8 mouse cellular contexts compared by ENCODE assay signal in genomic region chr7:127511808-127512230, GRCm38 (mm10). TPM values are rescaled to one million over a fixed set of nuclear protein-coding genes. Genes with fewer than 3 reads are reported as not detected.
A peak's percentile ranks its signal among the peaks of the same experiment; 100 is the strongest.
DNase-seq lines count a peak whose midpoint lies in the region; ATAC-seq lines count a peak whose summit lies in the region.

TSS of gene Srcap (plus strand) at chr7:127511983.

- H3K4me3 ChIP-seq in hindbrain, embryonic 12.5 days, result peak within 1 kb of the TSS; percentile 79

- H3K36me3 ChIP-seq in hindbrain, embryonic 12.5 days, result peaks cover 20% of the 10 kb centered on the region

- no peaks in the 10 kb centered on the region for H3K9me3 ChIP-seq in hindbrain, embryonic 12.5 days (replicated peaks)

- DNase-seq in NIH3T3 (ENCODE audit: low read depth), result peak; percentile 96
- peak; percentile 98 for DNase-seq in cerebellum, adult 9-11 months
- peak; percentile 95 for DNase-seq in frontal cortex, postnatal 10 days (ENCODE audit: low spot score in 2 of 2)
- peak; percentile 87 to 90 for DNase-seq in layer of hippocampus, postnatal 25 days (ENCODE audit: extremely low spot score in 1 of 2, low spot score in 1 of 2)
- DNase-seq in lung, postnatal 25 days (ENCODE audit: low spot score), result peak; percentile 98
- peak; percentile 90 for DNase-seq in retina, postnatal 7 days (ENCODE audit: low read depth, low spot score)
- DNase-seq in urinary bladder, adult 2 months (ENCODE audit: low spot score), result peak; percentile 87

- H3K9ac ChIP-seq in hindbrain, embryonic 12.5 days, result peak within 1 kb of the TSS; percentile 88

- ATAC-seq in hindbrain, embryonic 12.5 days (ENCODE audit: low FRiP score), result peak; percentile 98

- peaks cover 13% of the 10 kb centered on the region for H3K4me1 ChIP-seq in hindbrain, embryonic 12.5 days

- peak within 1 kb of the TSS; percentile 99 for H3K27ac ChIP-seq in hindbrain, embryonic 12.5 days

- no peaks in the 10 kb centered on the region for H3K27me3 ChIP-seq in hindbrain, embryonic 12.5 days

- H3K4me2 ChIP-seq in hindbrain, embryonic 12.5 days (replicated peaks), result peak within 1 kb of the TSS; percentile 64

- under 1% methylated on average over 37 of the region's 37 CpGs for WGBS in hindbrain, embryonic 12.5 days

RNA-seq across cellular contexts. Expression of gene Srcap, which starts in this region (rescaled TPM):
- 90.8 and 96.2 TPM in 2 replicates for polyA plus RNA-seq in hindbrain, embryonic 12.5 days (2016; fragmentation: Nextera tagmentation; extraction: Ambion mirVana)
- 100 to 1,000 TPM in 1 of 2 experiments, 10 to 100 TPM in 1; 88.9 to 125 TPM for total RNA-seq in layer of hippocampus, postnatal 25 days (2021)
- 5.7 and 13.8 TPM in 2 replicates for polyA plus RNA-seq in urinary bladder, adult 2 months (2012; rRNA removed)

Comparison
In these comparisons a context has a peak if more than half of its experiments do, and no peak if none do; other contexts are left out.
1. Peak in every context shown above with its lines: DNase-seq, ATAC-seq, H3K4me3 ChIP-seq and H3K27ac ChIP-seq.